Mouse (Mus musculus): ENCODE data around the gene Aff4. TPM values are rescaled to one million over a fixed set of nuclear protein-coding genes. Genes with fewer than 3 reads are reported as not detected.

Gene Aff4
- polyA plus RNA-seq, 1 experiment from 2014 or later: 80.4 TPM

- H3K4me3 ChIP-seq (ENCODE audit: low read length): no peak overlapping the region
- no peak for ATAC-seq (ENCODE audit: low FRiP score, low TSS enrichment)
- 43% methylated on average over 16 of the region's 16 CpGs for WGBS
These were observed 118.8 kb downstream of the Aff4 start for GRCm38 (mm10) chr11:53469294-53469967.

GRCm38 (mm10) chr11:53469968-53470695 is 119.5 kb downstream of the Aff4 start, which contains the start of gene Gm9837:
Gene Gm9837 (minus strand): TSS chr11:53470479.
- Histone ChIP-seq H3K4me2 (replicated peaks; ENCODE audit: low read depth, low read length) (peak within 1 kb of the TSS; percentile 41), H3K27me3 (ENCODE audit: control insufficient read depth, insufficient read depth, low read length) (peaks cover 37% of the 10 kb centered on the region), H3K9ac (ENCODE audit: low read depth, low read length) (peak within 1 kb of the TSS; percentile 31; the same call in 1 of the 2 replicates), H3K4me3 (ENCODE audit: low read length) (peak within 1 kb of the TSS; percentile 12; the same call in 1 of the 2 replicates), H3K9me3 (ENCODE audit: control insufficient read depth, low read length) (no peaks in the 10 kb centered on the region), H3K36me3 (ENCODE audit: control insufficient read depth, insufficient read depth, low read length) (no peaks in the 10 kb centered on the region), H3K4me1 (ENCODE audit: control insufficient read depth, insufficient read depth, low read length) (peaks cover 5% of the 10 kb centered on the region; the same call in 1 of the 2 replicates), H3K27ac (ENCODE audit: low read depth, low read length) (no peak within 1 kb of the TSS)
- no peak; the same call in 1 of the 2 replicates for ATAC-seq (ENCODE audit: low FRiP score, low TSS enrichment)
- WGBS: 5% methylated on average over 29 of the region's 29 CpGs

More at GRCm38 (mm10) chr11:53469294-53469967, 118.8 kb downstream of the Aff4 start:
- Histone ChIP-seq H3K9ac (ENCODE audit: low read depth, low read length) (peak overlapping the region; percentile 31; the same call in 1 of the 2 replicates), H3K4me2 (replicated peaks; ENCODE audit: low read depth, low read length) (peak overlapping the region; percentile 41), H3K9me3 (ENCODE audit: control insufficient read depth, low read length) (no peaks in the 10 kb centered on the region), H3K27me3 (ENCODE audit: control insufficient read depth, insufficient read depth, low read length) (peaks cover 44% of the 10 kb centered on the region), H3K36me3 (ENCODE audit: control insufficient read depth, insufficient read depth, low read length) (no peaks in the 10 kb centered on the region), H3K27ac (ENCODE audit: low read depth, low read length) (no peak overlapping the region), H3K4me1 (ENCODE audit: control insufficient read depth, insufficient read depth, low read length) (peaks cover 5% of the 10 kb centered on the region; the same call in 1 of the 2 replicates)

Small RNA genes within 50 kb of the gene (microRNA-seq; reads per million reads assigned to microRNA genes)
- not detected for gene Mir6920

Other genes with a start within 250 kb of the Aff4 start
- 78.2 and 110 TPM in 2 replicates for gene Hspa4, start 50.4 kb upstream of the Aff4 start, polyA plus RNA-seq (2014; fragmentation: Nextera tagmentation; extraction: Ambion mirVana)
- 32.4 and 40.9 TPM in 2 replicates for gene Zcchc10, start 26.2 kb upstream of the Aff4 start, polyA plus RNA-seq (2014; fragmentation: Nextera tagmentation; extraction: Ambion mirVana)
- gene Leap2, start 72.3 kb downstream of the Aff4 start, polyA plus RNA-seq (2014; fragmentation: Nextera tagmentation; extraction: Ambion mirVana): not detected in 2 replicates
- 574 and 755 TPM in 2 replicates for gene Uqcrq, start 80.0 kb downstream of the Aff4 start, polyA plus RNA-seq (2014; fragmentation: Nextera tagmentation; extraction: Ambion mirVana)
- gene Gdf9, start 80.2 kb downstream of the Aff4 start, polyA plus RNA-seq (2014; fragmentation: Nextera tagmentation; extraction: Ambion mirVana): 0.70 and 1.2 TPM in 2 replicates
- 0.16 TPM in 1 of 2 replicates, not detected in the other for gene Gm10447, start 106.3 kb downstream of the Aff4 start, polyA plus RNA-seq (2014; fragmentation: Nextera tagmentation; extraction: Ambion mirVana)
- gene Shroom1, start 106.4 kb downstream of the Aff4 start, polyA plus RNA-seq (2014; fragmentation: Nextera tagmentation; extraction: Ambion mirVana): 1.2 and 1.9 TPM in 2 replicates
- gene Gm9837, start 119.6 kb downstream of the Aff4 start, polyA plus RNA-seq (2014; fragmentation: Nextera tagmentation; extraction: Ambion mirVana): not detected in 2 replicates
- not detected in 2 replicates for gene Gm9945, start 129.3 kb downstream of the Aff4 start, polyA plus RNA-seq (2014; fragmentation: Nextera tagmentation; extraction: Ambion mirVana)
- gene Sowaha, start 129.4 kb downstream of the Aff4 start, polyA plus RNA-seq (2014; fragmentation: Nextera tagmentation; extraction: Ambion mirVana): 0.09 and 0.14 TPM in 2 replicates
- gene Sept8, start 168.4 kb downstream of the Aff4 start, polyA plus RNA-seq (2014; fragmentation: Nextera tagmentation; extraction: Ambion mirVana): 13.7 and 21.3 TPM in 2 replicates
- 65.3 and 71.0 TPM in 2 replicates for gene Kif3a, start 216.5 kb downstream of the Aff4 start, polyA plus RNA-seq (2014; fragmentation: Nextera tagmentation; extraction: Ambion mirVana)